Mouse (Mus musculus) ES-E14 (cell line): ENCODE measurements at regions not wholly inside any gene's neighbourhood (a gene's known extent, or its start where the extent isn't known, plus 50 kb on each side); places are given as distances from the start of the nearest gene placed in this dataset.

Experiments
- DNase-seq: peaks from one replicate; pipeline ENCODE4 v3.0.0-alpha.2; 2013; ENCODE audit warnings: low read depth, low spot score
- H3K27ac ChIP-seq: 2 replicates; pipeline ENCODE4 v1.5.1; 2012; ENCODE audit warnings: low read depth, mild to moderate bottlenecking, low read length, moderate library complexity, mixed read lengths; ENCODE audit not compliant: poor library complexity, insufficient read depth, severe bottlenecking
- H3K36me3 ChIP-seq: 2 replicates; pipeline ENCODE4 v1.6.1; 2012; ENCODE audit warnings: mild to moderate bottlenecking, low read length, moderate library complexity, mixed read lengths; ENCODE audit not compliant: control insufficient read depth, poor library complexity, insufficient read depth, severe bottlenecking
- H3K4me1 ChIP-seq, 2 experiments: fragments of 150-350 bp in 1 of 2; sonication (generic) in 1 of 2; 2 replicates each; pipeline ENCODE4 v1.6.1; 2012; ENCODE audit warnings: low read length in 2 of 2, mild to moderate bottlenecking in 1 of 2, mixed read lengths in 1 of 2; ENCODE audit not compliant: control insufficient read depth in 2 of 2, insufficient read depth in 2 of 2, poor library complexity in 1 of 2
- H3K4me3 ChIP-seq, 2 experiments: fragments of 150-350 bp in 1 of 2; sonication (generic) in 1 of 2; 2 replicates each; pipeline ENCODE4 v1.5.1; 2012; ENCODE audit warnings: low read length in 2 of 2, low read depth in 1 of 2, mild to moderate bottlenecking in 1 of 2, mixed read lengths in 1 of 2; ENCODE audit not compliant: insufficient read depth in 1 of 2, poor library complexity in 1 of 2, severe bottlenecking in 1 of 2
- H3K9ac ChIP-seq: 2 replicates; pipeline ENCODE4 v1.6.1; 2012; ENCODE audit warnings: low read depth, mild to moderate bottlenecking, low read length, mixed read lengths; ENCODE audit not compliant: poor library complexity, insufficient read depth, severe bottlenecking
- H3K9me3 ChIP-seq: fragments of 150-350 bp; sonication (generic); 2 replicates; pipeline ENCODE4 v1.6.1; 2012; ENCODE audit warnings: low read depth, mild to moderate bottlenecking, low read length; ENCODE audit not compliant: control insufficient read depth, insufficient read depth
- CHD2 ChIP-seq: IDR thresholded peaks from 2 replicates; pipeline ENCODE4 v1.6.1; 2014; ENCODE audit warnings: mild to moderate bottlenecking, low read depth, low read length, inconsistent platforms
- HCFC1 ChIP-seq: IDR thresholded peaks from 2 replicates; pipeline ENCODE4 v1.6.1; 2012; ENCODE audit warnings: low read length, inconsistent platforms, borderline replicate concordance; ENCODE audit not compliant: insufficient read depth
- MAFK ChIP-seq: IDR thresholded peaks from 2 replicates; pipeline ENCODE4 v1.6.1; 2014; ENCODE audit warnings: mild to moderate bottlenecking, low read depth, low read length, inconsistent platforms; ENCODE audit not compliant: insufficient read depth
- ZC3H11A ChIP-seq: IDR thresholded peaks from 2 replicates; pipeline ENCODE4 v1.6.1; 2012; ENCODE audit warnings: low read depth, mild to moderate bottlenecking, inconsistent platforms, low read length, borderline replicate concordance
- ZNF384 ChIP-seq: IDR thresholded peaks from 2 replicates; pipeline ENCODE4 v1.6.1; 2012; ENCODE audit warnings: low read depth, low read length, inconsistent platforms
- in situ Hi-C, 2 experiments: fragments of 600-800 bp; cut with MboI; formaldehyde crosslinking; loops; one replicate each; pipeline ENCODE4 v1.15.1; 2025; ENCODE audit warnings: low sequenced_read_pairs in 2 of 2, inconsistent platforms in 1 of 2; ENCODE audit not compliant: unreplicated experiment in 2 of 2

DNA sequence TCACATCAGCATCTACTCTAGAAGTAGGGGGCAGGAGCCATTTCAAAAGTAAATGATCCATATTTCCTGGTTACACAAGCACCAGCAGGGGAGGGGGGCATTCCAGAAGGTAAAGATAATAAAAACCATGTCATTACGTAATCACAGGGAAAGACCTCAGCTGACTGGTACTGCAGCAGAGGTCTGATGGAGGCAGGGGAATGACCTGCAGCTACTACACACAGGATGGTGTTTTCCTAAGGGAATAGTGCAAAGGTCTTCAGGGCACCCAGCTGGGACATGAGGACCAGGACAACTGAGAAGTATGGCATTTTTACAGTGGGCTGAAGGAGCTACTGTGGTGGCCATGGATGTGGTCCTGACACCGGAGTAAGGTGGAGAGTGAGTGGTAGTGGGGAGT, 78.5 kb upstream of the Foxb1 start:
- H3K4me1 ChIP-seq: no peaks in the 10 kb centered on the region
- DNase-seq: no peak
- in situ Hi-C loops: no loop called here
- H3K36me3 ChIP-seq: no peaks in the 10 kb centered on the region
- no peak overlapping the region for H3K9ac ChIP-seq
- H3K9me3 ChIP-seq: no peaks in the 10 kb centered on the region
- no peak overlapping the region for H3K4me3 ChIP-seq
- no peak overlapping the region for H3K27ac ChIP-seq
- TF ChIP-seq HCFC1 (no peak), ZNF384 (no peak), CHD2 (no peak), ZC3H11A (no peak), MAFK (no peak)

DNA sequence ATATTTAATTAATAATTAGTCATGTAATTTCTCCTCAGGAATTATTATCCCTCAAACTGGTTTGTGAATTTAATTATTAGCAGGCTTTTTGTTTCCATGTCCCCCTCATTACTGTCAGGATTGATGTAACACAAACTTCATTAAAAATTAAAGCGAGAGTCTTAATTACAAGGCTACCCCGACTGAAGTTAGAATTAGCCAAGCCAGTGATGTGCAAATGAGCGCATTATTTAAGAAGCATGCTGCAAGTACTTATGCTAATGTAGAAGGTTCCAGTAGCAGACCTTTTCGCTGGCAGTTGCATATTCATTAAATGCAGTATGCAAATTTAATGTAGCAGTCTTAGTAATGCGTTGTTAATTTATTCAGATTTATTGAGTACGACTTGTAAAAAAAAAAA, 84.0 kb upstream of the Foxb1 start:
- no peaks in the 10 kb centered on the region for H3K9me3 ChIP-seq
- H3K36me3 ChIP-seq: no peaks in the 10 kb centered on the region
- in situ Hi-C loops: no loop called here
- H3K9ac ChIP-seq: no peak overlapping the region
- no peak overlapping the region for H3K27ac ChIP-seq
- no peak for DNase-seq
- no peaks in the 10 kb centered on the region for H3K4me1 ChIP-seq
- TF ChIP-seq CHD2 (no peak), ZC3H11A (no peak), MAFK (no peak)
- no peak overlapping the region for H3K4me3 ChIP-seq

DNA sequence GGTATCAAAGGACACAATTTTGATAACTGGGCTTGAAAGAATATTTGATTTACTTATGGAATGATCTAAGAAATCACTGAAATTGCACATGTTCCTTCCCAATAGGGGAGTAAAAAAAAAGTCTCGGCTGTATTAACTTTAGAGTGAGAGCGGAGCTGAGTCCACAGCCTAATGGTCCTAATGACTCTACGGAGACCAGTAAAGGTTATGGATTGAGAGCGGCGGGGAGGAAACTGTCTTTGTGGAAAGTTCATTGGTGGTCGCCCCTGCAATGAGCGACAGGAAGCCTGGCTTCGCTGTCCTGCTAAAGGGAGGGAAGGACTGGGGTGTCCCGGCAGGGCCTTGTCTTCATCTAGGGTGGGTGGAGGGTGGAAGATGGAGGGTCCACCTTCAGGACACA, 84.5 kb upstream of the Foxb1 start:
- Histone ChIP-seq H3K9ac (no peak overlapping the region), H3K9me3 (no peaks in the 10 kb centered on the region), H3K4me1 (no peaks in the 10 kb centered on the region), H3K27ac (no peak overlapping the region), H3K4me3 (no peak overlapping the region), H3K36me3 (no peaks in the 10 kb centered on the region)
- TF ChIP-seq ZNF384 (no peak), CHD2 (no peak), MAFK (no peak), HCFC1 (no peak), ZC3H11A (no peak)
- in situ Hi-C loops: no loop called here
- DNase-seq: no peak

DNA sequence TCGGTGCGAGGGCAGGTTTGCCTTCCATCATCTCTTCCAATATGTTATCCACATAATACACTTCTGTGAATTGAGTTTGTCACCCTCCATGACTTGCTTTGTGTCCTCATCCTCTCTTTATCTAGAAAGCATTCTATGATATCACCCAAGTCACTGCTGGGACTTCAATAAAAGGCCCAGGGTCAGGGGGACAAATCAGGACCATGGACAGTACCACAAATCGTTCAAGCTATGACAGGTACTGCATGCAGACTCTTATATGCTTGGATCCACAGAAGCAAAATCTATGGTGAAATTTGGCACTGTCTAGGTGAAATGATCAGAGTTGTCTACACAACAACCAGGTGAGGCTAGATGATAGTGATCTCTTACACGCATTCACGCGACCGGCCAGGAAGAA, 95.9 kb upstream of the Foxb1 start:
- in situ Hi-C loops: no loop called here

DNA sequence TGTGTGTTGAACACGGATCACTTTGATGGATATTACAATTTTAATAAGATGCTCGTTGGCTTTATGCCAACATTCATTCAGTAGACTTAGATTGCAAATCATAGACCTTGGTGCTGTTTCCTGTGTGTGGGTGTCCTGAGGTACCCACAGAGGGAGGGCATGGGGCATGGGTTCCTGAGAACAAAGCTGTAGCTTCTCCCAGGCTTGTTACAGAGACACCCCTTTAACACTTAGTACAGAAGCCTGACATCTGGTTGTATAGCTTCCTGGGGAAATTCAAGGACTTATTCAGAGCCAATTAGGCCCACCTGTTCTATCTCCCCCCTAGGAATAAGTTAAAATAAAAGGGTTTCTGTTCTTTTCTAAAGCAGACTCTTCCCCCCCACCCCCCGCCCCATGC, 97.9 kb upstream of the Foxb1 start:
- no peak overlapping the region for H3K9ac ChIP-seq
- no peaks in the 10 kb centered on the region for H3K4me1 ChIP-seq
- no peaks in the 10 kb centered on the region for H3K9me3 ChIP-seq
- no peak overlapping the region for H3K4me3 ChIP-seq
- TF ChIP-seq MAFK: no peak
- no peak for TF ChIP-seq ZNF384
- TF ChIP-seq HCFC1: no peak
- TF ChIP-seq ZC3H11A: no peak
- no peak for DNase-seq
- H3K27ac ChIP-seq: no peak overlapping the region
- in situ Hi-C loops: no loop called here
- no peaks in the 10 kb centered on the region for H3K36me3 ChIP-seq

More for the DNA sequence above, 95.9 kb upstream of the Foxb1 start:
- Histone ChIP-seq H3K4me1 (no peaks in the 10 kb centered on the region), H3K4me3 (no peak overlapping the region), H3K27ac (no peak overlapping the region), H3K36me3 (no peaks in the 10 kb centered on the region), H3K9ac (no peak overlapping the region), H3K9me3 (no peaks in the 10 kb centered on the region)
- TF ChIP-seq HCFC1 (no peak), ZC3H11A (no peak), ZNF384 (no peak), CHD2 (no peak), MAFK (no peak)
- peak; percentile 46 for DNase-seq
